Mouse (Mus musculus): ENCODE results near the gene Gm11938.
"Not testable (repeated sequence)": the region's sequence is repeated elsewhere in the genome, so short reads cannot be mapped to it uniquely, and the experiment has no call there.

Gene Gm11938

DNA sequence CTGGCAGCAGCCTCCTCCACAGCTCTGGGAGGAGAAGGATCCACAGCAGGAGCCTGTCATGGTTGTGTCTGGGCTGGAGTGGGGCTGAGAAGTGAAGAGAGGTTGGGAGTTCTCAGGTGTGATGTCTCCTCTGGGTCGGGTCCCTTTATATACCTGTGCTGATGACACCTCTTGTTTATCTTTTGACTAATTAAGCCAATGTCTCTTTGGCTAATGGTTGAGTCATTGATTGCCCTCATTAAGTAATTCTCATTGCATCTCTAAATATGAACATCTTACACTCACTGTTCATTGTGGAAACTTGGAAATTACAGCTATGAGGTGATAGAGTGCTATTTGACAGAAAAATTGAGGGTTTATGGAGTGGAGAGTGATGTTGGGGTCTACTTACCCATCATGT, at the start of gene Gm11938:
Gm11938 (minus strand) TSS at position 101 of the 400 bp plus-strand sequence.
- DNase-seq (ENCODE audit: low read depth, low spot score); H3K36me3 ChIP-seq (ENCODE audit: control insufficient read depth, insufficient read depth, low read length, poor library complexity, severe bottlenecking); H3K27me3 ChIP-seq (ENCODE audit: control insufficient read depth, insufficient read depth, low read length, poor library complexity, severe bottlenecking): not testable (repeated sequence)

DNA sequence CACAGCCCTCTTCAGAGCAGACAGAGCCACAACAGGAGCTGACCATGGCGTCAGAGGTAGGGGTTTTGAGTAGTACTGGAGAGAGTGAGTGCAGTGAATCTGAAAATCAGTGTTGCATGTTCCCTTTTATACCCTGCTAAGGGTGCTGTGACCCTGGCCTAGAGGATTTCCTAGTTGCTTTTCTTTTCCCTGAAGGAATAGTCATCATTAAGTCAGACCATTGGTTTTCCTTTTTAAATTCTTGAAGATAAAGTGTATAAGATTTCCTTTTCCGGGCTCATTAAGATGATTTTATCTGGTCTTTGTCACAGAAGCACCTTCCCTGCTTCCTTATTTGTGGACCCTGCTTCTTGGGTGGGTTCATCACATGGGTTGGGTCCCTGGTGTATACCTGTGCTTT, 47.0 kb upstream of the Gm11938 start, which contains the start of gene Gm11555:
Gm11555 (minus strand) TSS at position 101 of the 400 bp plus-strand sequence.
- H3K36me3 ChIP-seq (ENCODE audit: control insufficient read depth, insufficient read depth, low read length, poor library complexity, severe bottlenecking), result no peaks in the 10 kb centered on the region
- DNase-seq (ENCODE audit: low read depth, low spot score), result no peak
- no peaks in the 10 kb centered on the region for H3K27me3 ChIP-seq (ENCODE audit: control insufficient read depth, insufficient read depth, low read length, poor library complexity, severe bottlenecking)

DNA sequence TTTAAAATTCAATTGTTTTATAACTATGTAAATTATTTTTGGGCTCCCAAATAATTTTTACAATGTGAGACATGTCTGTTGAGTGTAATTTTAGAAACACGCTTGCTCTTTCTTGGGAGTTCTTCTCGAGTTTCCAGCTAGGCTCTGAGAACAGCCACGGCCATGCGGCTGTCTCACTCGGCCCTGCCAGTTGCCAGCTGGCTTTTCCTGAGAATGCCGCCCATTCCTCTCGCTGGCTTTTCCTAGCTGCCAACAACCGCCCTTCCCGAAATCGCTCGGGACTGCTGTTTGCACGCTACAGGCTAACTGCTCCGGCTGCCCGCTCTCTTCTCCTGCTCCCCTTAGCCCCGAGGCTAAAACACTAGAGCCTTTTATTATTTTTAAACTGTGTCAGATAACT, 43.3 kb upstream of the Gm11938 start:
- no peak for DNase-seq (ENCODE audit: low read depth, low spot score)
- H3K27me3 ChIP-seq (ENCODE audit: control insufficient read depth, insufficient read depth, low read length, poor library complexity, severe bottlenecking), result no peaks in the 10 kb centered on the region
- no peaks in the 10 kb centered on the region for H3K36me3 ChIP-seq (ENCODE audit: control insufficient read depth, insufficient read depth, low read length, poor library complexity, severe bottlenecking)

GRCm38 (mm10) chr11:99644351-99644750, 41.2 kb upstream of the Gm11938 start:
- H3K27me3 ChIP-seq (ENCODE audit: control insufficient read depth, insufficient read depth, low read length, poor library complexity, severe bottlenecking), result no peaks in the 10 kb centered on the region
- H3K36me3 ChIP-seq (ENCODE audit: control insufficient read depth, insufficient read depth, low read length, poor library complexity, severe bottlenecking), result no peaks in the 10 kb centered on the region
- no peak for DNase-seq (ENCODE audit: low read depth, low spot score)

- H3K36me3 ChIP-seq (ENCODE audit: control insufficient read depth, insufficient read depth, low read length, poor library complexity, severe bottlenecking); H3K27me3 ChIP-seq (ENCODE audit: control insufficient read depth, insufficient read depth, low read length, poor library complexity, severe bottlenecking): not testable (repeated sequence)
Observed at GRCm38 (mm10) chr11:99643635-99644139, 40.6 kb upstream of the Gm11938 start, which contains the start of gene Krtap4-7. Krtap4-7 (minus strand) TSS chr11:99644089.

DNA sequence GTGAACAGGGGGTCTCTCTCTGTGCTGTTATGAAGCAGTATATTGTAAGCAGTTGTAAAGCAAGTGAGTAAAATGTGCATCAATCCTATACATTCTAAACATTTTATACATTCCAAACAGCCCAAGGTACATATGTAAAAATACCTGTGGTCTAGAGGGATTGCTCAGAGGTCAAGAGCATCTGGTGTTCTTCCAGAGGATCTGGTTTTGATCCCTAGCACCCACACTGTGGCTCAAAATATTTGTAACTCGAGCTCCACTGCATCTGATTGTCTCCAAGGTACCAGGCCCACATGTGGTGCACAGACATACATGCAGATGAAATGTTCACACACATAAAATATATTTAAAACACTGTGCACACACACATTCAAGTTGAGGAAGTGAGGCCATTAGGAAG, 37.8 kb upstream of the Gm11938 start:
- DNase-seq (ENCODE audit: low read depth, low spot score), result no peak
- Histone ChIP-seq H3K36me3 (ENCODE audit: control insufficient read depth, insufficient read depth, low read length, poor library complexity, severe bottlenecking) (no peaks in the 10 kb centered on the region), H3K27me3 (ENCODE audit: control insufficient read depth, insufficient read depth, low read length, poor library complexity, severe bottlenecking) (no peaks in the 10 kb centered on the region)

More at GRCm38 (mm10) chr11:99643635-99644139, 40.6 kb upstream of the Gm11938 start, which contains the start of gene Krtap4-7:
- not testable (repeated sequence) for DNase-seq (ENCODE audit: low read depth, low spot score)

- no peak for DNase-seq (ENCODE audit: low read depth, low spot score)
- H3K27me3 ChIP-seq (ENCODE audit: control insufficient read depth, insufficient read depth, low read length, poor library complexity, severe bottlenecking), result no peaks in the 10 kb centered on the region
Observed at GRCm38 (mm10) chr11:99637086-99637485, 34.0 kb upstream of the Gm11938 start.

GRCm38 (mm10) chr11:99634653-99635134, 31.6 kb upstream of the Gm11938 start, which contains the start of gene Krtap4-2:
Krtap4-2 (minus strand) TSS chr11:99635084.
- Histone ChIP-seq H3K27me3 (ENCODE audit: control insufficient read depth, insufficient read depth, low read length, poor library complexity, severe bottlenecking) (no peaks in the 10 kb centered on the region), H3K36me3 (ENCODE audit: control insufficient read depth, insufficient read depth, low read length, poor library complexity, severe bottlenecking) (no peaks in the 10 kb centered on the region)
- DNase-seq (ENCODE audit: low read depth, low spot score), result no peak

More at GRCm38 (mm10) chr11:99637086-99637485, 34.0 kb upstream of the Gm11938 start:
- no peaks in the 10 kb centered on the region for H3K36me3 ChIP-seq (ENCODE audit: control insufficient read depth, insufficient read depth, low read length, poor library complexity, severe bottlenecking)

DNA sequence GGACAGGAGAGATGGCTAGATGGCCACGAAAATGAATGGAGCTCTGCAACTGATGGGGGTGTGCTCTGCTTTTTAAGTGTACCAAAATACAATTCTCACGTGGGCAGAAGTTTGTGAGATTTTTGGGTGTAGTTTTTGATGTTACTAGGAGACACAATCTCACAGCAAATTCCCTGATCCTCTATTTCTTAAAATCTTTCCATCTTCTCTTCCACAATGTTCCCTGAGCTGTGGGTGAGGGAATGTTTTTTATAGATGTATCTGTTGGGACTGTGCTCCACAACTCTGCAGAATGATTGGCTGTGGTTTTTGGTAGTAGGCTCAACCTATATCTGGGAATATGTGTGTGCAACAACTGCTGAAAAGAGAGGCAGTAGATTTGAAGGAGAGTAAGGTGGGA, 30.2 kb upstream of the Gm11938 start:
- no peak for DNase-seq (ENCODE audit: low read depth, low spot score)
- Histone ChIP-seq H3K27me3 (ENCODE audit: control insufficient read depth, insufficient read depth, low read length, poor library complexity, severe bottlenecking) (no peaks in the 10 kb centered on the region), H3K36me3 (ENCODE audit: control insufficient read depth, insufficient read depth, low read length, poor library complexity, severe bottlenecking) (no peaks in the 10 kb centered on the region)

GRCm38 (mm10) chr11:99630890-99631289, 27.8 kb upstream of the Gm11938 start:
- no peaks in the 10 kb centered on the region for H3K27me3 ChIP-seq (ENCODE audit: control insufficient read depth, insufficient read depth, low read length, poor library complexity, severe bottlenecking)
- DNase-seq (ENCODE audit: low read depth, low spot score), result no peak
- no peaks in the 10 kb centered on the region for H3K36me3 ChIP-seq (ENCODE audit: control insufficient read depth, insufficient read depth, low read length, poor library complexity, severe bottlenecking)

GRCm38 (mm10) chr11:99628138-99628537, 25.0 kb upstream of the Gm11938 start, which contains the start of gene Krtap4-1:
Krtap4-1 (minus strand) TSS chr11:99628238.
- DNase-seq (ENCODE audit: low read depth, low spot score), result no peak
- Histone ChIP-seq H3K27me3 (ENCODE audit: control insufficient read depth, insufficient read depth, low read length, poor library complexity, severe bottlenecking) (no peaks in the 10 kb centered on the region; the same call in 1 of the 2 replicates), H3K36me3 (ENCODE audit: control insufficient read depth, insufficient read depth, low read length, poor library complexity, severe bottlenecking) (no peaks in the 10 kb centered on the region)

DNA sequence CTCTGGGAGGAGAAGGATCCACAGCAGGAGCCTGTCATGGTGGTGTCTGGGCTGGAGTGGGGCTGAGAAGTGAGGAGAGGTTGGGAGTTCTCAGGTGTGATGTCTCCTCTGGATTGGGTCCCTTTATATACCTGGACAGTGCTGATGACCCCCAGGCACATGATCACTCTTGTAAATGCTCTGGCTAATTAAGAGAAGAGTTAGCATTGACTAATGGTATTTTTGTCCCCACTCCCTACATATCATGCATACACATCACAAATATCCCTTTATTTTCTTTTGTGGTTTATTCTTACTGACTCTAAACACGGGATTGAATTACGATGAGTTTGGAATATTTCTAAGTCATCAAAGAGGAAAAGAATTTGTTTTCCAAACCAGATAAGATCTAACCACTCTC, 17.2 kb upstream of the Gm11938 start, which contains the start of gene Gm11562:
Gm11562 (minus strand) TSS at position 101 of the 400 bp plus-strand sequence.
- H3K36me3 ChIP-seq (ENCODE audit: control insufficient read depth, insufficient read depth, low read length, poor library complexity, severe bottlenecking), result no peaks in the 10 kb centered on the region
- no peak for DNase-seq (ENCODE audit: low read depth, low spot score)
- H3K27me3 ChIP-seq (ENCODE audit: control insufficient read depth, insufficient read depth, low read length, poor library complexity, severe bottlenecking), result no peaks in the 10 kb centered on the region; the same call in 1 of the 2 replicates

- H3K27me3 ChIP-seq (ENCODE audit: control insufficient read depth, insufficient read depth, low read length, poor library complexity, severe bottlenecking), result no peaks in the 10 kb centered on the region
- DNase-seq (ENCODE audit: low read depth, low spot score), result no peak
- no peaks in the 10 kb centered on the region for H3K36me3 ChIP-seq (ENCODE audit: control insufficient read depth, insufficient read depth, low read length, poor library complexity, severe bottlenecking)
Observed at GRCm38 (mm10) chr11:99614796-99615363, 11.8 kb upstream of the Gm11938 start, which contains the start of gene Krtap2-4. Krtap2-4 (minus strand) TSS chr11:99614846.

DNA sequence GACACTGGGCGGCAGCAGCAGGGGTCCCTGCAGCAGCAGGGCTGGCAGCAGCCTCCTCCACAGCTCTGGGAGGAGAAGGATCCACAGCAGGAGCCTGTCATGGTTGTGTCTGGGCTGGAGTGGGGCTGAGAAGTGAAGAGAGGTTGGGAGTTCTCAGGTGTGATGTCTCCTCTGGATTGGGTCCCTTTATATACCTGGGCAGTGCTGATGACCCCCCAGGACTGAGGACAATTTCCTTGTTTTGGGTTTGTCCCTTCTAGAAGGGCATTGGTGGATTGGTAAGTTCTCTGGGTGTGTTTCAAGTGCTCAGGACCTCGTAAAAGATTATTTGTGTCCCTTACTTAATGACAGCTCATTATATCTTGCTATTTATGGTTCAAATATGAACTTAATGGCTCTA, 7.0 kb upstream of the Gm11938 start, which contains the start of gene Gm11937:
Gm11937 (minus strand) TSS at position 101 of the 400 bp plus-strand sequence.
- DNase-seq (ENCODE audit: low read depth, low spot score), result not testable (repeated sequence)

GRCm38 (mm10) chr11:99609126-99609525, 6.0 kb upstream of the Gm11938 start:
- no peak for DNase-seq (ENCODE audit: low read depth, low spot score)
- Histone ChIP-seq H3K36me3 (ENCODE audit: control insufficient read depth, insufficient read depth, low read length, poor library complexity, severe bottlenecking) (no peaks in the 10 kb centered on the region), H3K27me3 (ENCODE audit: control insufficient read depth, insufficient read depth, low read length, poor library complexity, severe bottlenecking) (no peaks in the 10 kb centered on the region)

More for the DNA sequence above, 7.0 kb upstream of the Gm11938 start, which contains the start of gene Gm11937:
- H3K27me3 ChIP-seq (ENCODE audit: control insufficient read depth, insufficient read depth, low read length, poor library complexity, severe bottlenecking); H3K36me3 ChIP-seq (ENCODE audit: control insufficient read depth, insufficient read depth, low read length, poor library complexity, severe bottlenecking): not testable (repeated sequence)
